Mouse (Mus musculus) T-helper 1 cell (primary cell): ENCODE results near the gene Bicra.

ENCODE experiments used
- in situ Hi-C: fragments of 300-600 bp; cut with MboI, MseI; formaldehyde crosslinking; loops from one replicate; pipeline ENCODE4 v1.15.1; 2025; ENCODE audit warnings: high pct_unique_total_duplicates

Gene Bicra

GRCm38 (mm10) chr7:16047338-16048146 is at the start of gene Bicra:
Gene Bicra (minus strand): TSS chr7:16047921.
- in situ Hi-C loops = loop anchor here (5.0 kb wide), 1 partner anchor 65 kb away; no protein-coding TSS in a partner anchor

GRCm38 (mm10) chr7:16094592-16094991 is 46.9 kb upstream of the Bicra start:
- in situ Hi-C loops = no loop called here

- in situ Hi-C loops = no loop called here
These were observed 39.9 kb upstream of the Bicra start for GRCm38 (mm10) chr7:16087587-16087986.

GRCm38 (mm10) chr7:16083361-16083760 is 35.6 kb upstream of the Bicra start:
- in situ Hi-C loops = no loop called here

- in situ Hi-C loops = no loop called here
These were observed 32.9 kb upstream of the Bicra start for GRCm38 (mm10) chr7:16080581-16080980.

GRCm38 (mm10) chr7:16079947-16080346 is 32.2 kb upstream of the Bicra start:
- in situ Hi-C loops = no loop called here

GRCm38 (mm10) chr7:16071906-16072305 is 24.2 kb upstream of the Bicra start:
- in situ Hi-C loops = no loop called here

- in situ Hi-C loops = no loop called here
These were observed 23.1 kb upstream of the Bicra start for GRCm38 (mm10) chr7:16070846-16071245.

- in situ Hi-C loops = no loop called here
These were observed 15.8 kb upstream of the Bicra start for GRCm38 (mm10) chr7:16063490-16063889.

- in situ Hi-C loops = no loop called here
These were observed 14.3 kb upstream of the Bicra start for GRCm38 (mm10) chr7:16062099-16062420.

- in situ Hi-C loops = no loop called here
These were observed 13.7 kb upstream of the Bicra start, which contains the start of gene Zfp541 for GRCm38 (mm10) chr7:16061219-16062098. Gene Zfp541 (plus strand): TSS chr7:16061814.

- in situ Hi-C loops = no loop called here
These were observed 9.4 kb upstream of the Bicra start for GRCm38 (mm10) chr7:16057136-16057534.

- in situ Hi-C loops = no loop called here
These were observed 8.9 kb upstream of the Bicra start for GRCm38 (mm10) chr7:16056459-16057135.

- in situ Hi-C loops = no loop called here
These were observed 7.9 kb upstream of the Bicra start for GRCm38 (mm10) chr7:16055665-16056064.

- in situ Hi-C loops = no loop called here
These were observed 7.2 kb upstream of the Bicra start for GRCm38 (mm10) chr7:16054966-16055365.

GRCm38 (mm10) chr7:16053105-16053504 is 5.4 kb upstream of the Bicra start:
- in situ Hi-C loops = no loop called here

- in situ Hi-C loops = no loop called here
These were observed 5.0 kb upstream of the Bicra start for GRCm38 (mm10) chr7:16052684-16053083.

GRCm38 (mm10) chr7:16051883-16052595 is 4.3 kb upstream of the Bicra start:
- in situ Hi-C loops = no loop called here

- in situ Hi-C loops = no loop called here
These were observed 2.9 kb upstream of the Bicra start for GRCm38 (mm10) chr7:16050600-16050999.

- in situ Hi-C loops = loop anchor here (5.0 kb wide), 1 partner anchor 67 kb away; no protein-coding TSS in a partner anchor
These were observed 1.8 kb upstream of the Bicra start for GRCm38 (mm10) chr7:16049576-16049915.
